Mouse (Mus musculus) stomach, postnatal 0 days (tissue): ENCODE data around the gene C1qa. TPM values are rescaled to one million over a fixed set of nuclear protein-coding genes. Genes with fewer than 3 reads are reported as not detected.

ENCODE experiments used
- ATAC-seq: fragments of 200-750 bp; cut with Nextera tagmentation; 2 replicates; pipeline ENCODE4 v1.8.0; 2017; ENCODE audit not compliant: low FRiP score, low TSS enrichment
- DNase-seq: peaks from one replicate; pipeline ENCODE4 v3.0.0-alpha.2; 2016; ENCODE audit warnings: low spot score
- H3K27ac ChIP-seq: fragments of 300-500 bp; sonication (generic); replicated peaks from 2 replicates; pipeline ENCODE4 v1.5.1; 2014; ENCODE audit warnings: mild to moderate bottlenecking, control low read depth
- H3K27me3 ChIP-seq: fragments of 300-500 bp; sonication (generic); 2 replicates; pipeline ENCODE4 v1.6.1; 2014; ENCODE audit warnings: low read length; ENCODE audit not compliant: control insufficient read depth, insufficient read depth
- H3K36me3 ChIP-seq: fragments of 300-500 bp; sonication (generic); 2 replicates; pipeline ENCODE4 v1.6.1; 2014; ENCODE audit warnings: low read length, mixed read lengths; ENCODE audit not compliant: control insufficient read depth, insufficient read depth
- H3K4me1 ChIP-seq: fragments of 300-500 bp; sonication (generic); replicated peaks from 2 replicates; pipeline ENCODE4 v1.6.1; 2014; ENCODE audit warnings: antibody characterized with exemption; ENCODE audit not compliant: control insufficient read depth, insufficient read depth
- H3K4me2 ChIP-seq: fragments of 300-500 bp; sonication (generic); replicated peaks from 2 replicates; pipeline ENCODE4 v1.6.1; 2014; ENCODE audit warnings: low read depth, mild to moderate bottlenecking, control low read depth, moderate library complexity
- H3K4me3 ChIP-seq: fragments of 300-500 bp; sonication (generic); 2 replicates; pipeline ENCODE4 v1.5.1; 2014; ENCODE audit warnings: low read depth, low read length, control low read depth
- H3K9ac ChIP-seq: fragments of 300-500 bp; sonication (generic); 2 replicates; pipeline ENCODE4 v1.6.1; 2014; ENCODE audit warnings: mild to moderate bottlenecking, low read length, control low read depth, mixed read lengths
- H3K9me3 ChIP-seq: fragments of 300-500 bp; sonication (generic); 2 replicates; pipeline ENCODE4 v1.6.1; 2016; ENCODE audit warnings: low read length; ENCODE audit not compliant: control insufficient read depth
- CTCF ChIP-seq: IDR thresholded peaks from 2 replicates; pipeline ENCODE4 v1.5.1; 2016; ENCODE audit warnings: antibody characterized with exemption, low read depth, mild to moderate bottlenecking, moderate library complexity
- EP300 ChIP-seq: optimal IDR thresholded peaks from 2 replicates; pipeline ENCODE3; 2016; ENCODE audit warnings: antibody characterized with exemption
- WGBS: fragments of 180-500 bp; shearing (Covaris S2); extraction: QIAGEN DNeasy Blood & Tissue Kit; methylation state at CpG from one replicate; pipeline ENCODE4 v1.1.7; 2014; 5-methylcytosine and 5-hydroxymethylcytosine counted together
- polyA plus RNA-seq: library from polyadenylated mRNA; unstranded; fragments of >200 nt; fragmentation: Nextera tagmentation; extraction: Ambion mirVana; gene quantifications from 2 replicates; pipeline ENCODE4 v1.2.1, GENCODE M21; 2015

Gene C1qa
- polyA plus RNA-seq, 1 experiment from 2014 or later, result 49.7 TPM

GRCm38 (mm10) chr4:136891115-136891514, 7.5 kb downstream of the C1qa start:
- no peak for TF ChIP-seq EP300
- no peak for TF ChIP-seq CTCF
- no peaks in the 10 kb centered on the region for H3K4me1 ChIP-seq
- H3K9ac ChIP-seq, result no peak overlapping the region
- no peak for ATAC-seq
- DNase-seq, result no peak
- no peak overlapping the region for H3K27ac ChIP-seq
- H3K36me3 ChIP-seq, result no peaks in the 10 kb centered on the region
- 87% methylated on average over 4 of the region's 4 CpGs for WGBS
- H3K4me3 ChIP-seq, result no peak overlapping the region
- H3K4me2 ChIP-seq, result no peak overlapping the region
- H3K9me3 ChIP-seq, result no peaks in the 10 kb centered on the region
- no peaks in the 10 kb centered on the region for H3K27me3 ChIP-seq

- H3K4me1 ChIP-seq, result no peaks in the 10 kb centered on the region
- no peaks in the 10 kb centered on the region for H3K9me3 ChIP-seq
- no peak overlapping the region for H3K4me2 ChIP-seq
- H3K4me3 ChIP-seq, result no peak overlapping the region
- 78% methylated on average over 15 of the region's 15 CpGs for WGBS
- no peak overlapping the region for H3K9ac ChIP-seq
- no peak overlapping the region for H3K27ac ChIP-seq
- TF ChIP-seq EP300 (no peak), CTCF (no peak)
- no peak for DNase-seq
- H3K27me3 ChIP-seq, result no peaks in the 10 kb centered on the region
- ATAC-seq, result no peak
- no peaks in the 10 kb centered on the region for H3K36me3 ChIP-seq
Observed at GRCm38 (mm10) chr4:136889981-136890380, 8.6 kb downstream of the C1qa start.

GRCm38 (mm10) chr4:136887714-136888113, 10.9 kb downstream of the C1qa start:
- Histone ChIP-seq H3K9ac (no peak overlapping the region), H3K9me3 (no peaks in the 10 kb centered on the region), H3K27ac (no peak overlapping the region), H3K4me3 (no peak overlapping the region), H3K27me3 (no peaks in the 10 kb centered on the region), H3K4me1 (no peaks in the 10 kb centered on the region), H3K4me2 (no peak overlapping the region), H3K36me3 (no peaks in the 10 kb centered on the region)
- WGBS, result 59% methylated on average over 5 of the region's 5 CpGs
- DNase-seq, result no peak
- ATAC-seq, result no peak
- TF ChIP-seq EP300, result no peak
- no peak for TF ChIP-seq CTCF

- no peaks in the 10 kb centered on the region for H3K9me3 ChIP-seq
- no peak within 1 kb of the TSS for H3K4me3 ChIP-seq
- ATAC-seq (peak; percentile 49; the same call in 1 of the 2 replicates), DNase-seq (no peak)
- no peaks in the 10 kb centered on the region for H3K4me1 ChIP-seq
- H3K9ac ChIP-seq, result no peak within 1 kb of the TSS; the same call in 1 of the 2 replicates
- no peaks in the 10 kb centered on the region for H3K36me3 ChIP-seq
- no peaks in the 10 kb centered on the region for H3K27me3 ChIP-seq
- no peak within 1 kb of the TSS for H3K4me2 ChIP-seq
- TF ChIP-seq CTCF, result no peak
- no peak for TF ChIP-seq EP300
- H3K27ac ChIP-seq, result no peak within 1 kb of the TSS
- 71% methylated on average over 7 of the region's 7 CpGs for WGBS
Observed at GRCm38 (mm10) chr4:136886101-136886500, 12.5 kb downstream of the C1qa start, which contains the start of gene C1qb. TSS of gene C1qb (minus strand) at chr4:136886187.

GRCm38 (mm10) chr4:136878601-136879000, 20.0 kb downstream of the C1qa start:
- Histone ChIP-seq H3K4me1 (no peaks in the 10 kb centered on the region), H3K36me3 (no peaks in the 10 kb centered on the region), H3K27me3 (no peaks in the 10 kb centered on the region), H3K4me2 (no peak overlapping the region), H3K27ac (no peak overlapping the region), H3K9me3 (no peaks in the 10 kb centered on the region), H3K4me3 (no peak overlapping the region), H3K9ac (no peak overlapping the region)
- no peak for DNase-seq
- 28% methylated on average over 5 of the region's 5 CpGs for WGBS
- ATAC-seq, result no peak
- TF ChIP-seq EP300 (no peak), CTCF (peak; percentile 59)

GRCm38 (mm10) chr4:136878171-136878570, 20.4 kb downstream of the C1qa start:
- no peak overlapping the region for H3K4me2 ChIP-seq
- no peak overlapping the region for H3K9ac ChIP-seq
- H3K9me3 ChIP-seq, result no peaks in the 10 kb centered on the region
- DNase-seq (no peak), ATAC-seq (peak; percentile 53)
- H3K27ac ChIP-seq, result no peak overlapping the region
- WGBS, result 47% methylated on average over 8 of the region's 8 CpGs
- no peak overlapping the region for H3K4me3 ChIP-seq
- H3K4me1 ChIP-seq, result no peaks in the 10 kb centered on the region
- TF ChIP-seq CTCF, result no peak
- TF ChIP-seq EP300, result no peak
- H3K36me3 ChIP-seq, result no peaks in the 10 kb centered on the region
- no peaks in the 10 kb centered on the region for H3K27me3 ChIP-seq
